Mouse (Mus musculus) regulatory T cell (primary cell): ENCODE measurements around the gene Syndig1.

ENCODE experiments used
- in situ Hi-C: fragments of 300-600 bp; cut with MboI, MseI; formaldehyde crosslinking; loops from one replicate; pipeline ENCODE4 v1.15.1; 2025; ENCODE audit warnings: high pct_unique_total_duplicates

The Syndig1 gene

GRCm38 (mm10) chr2:149828911-149829310 is at the start of gene Syndig1:
Syndig1 (plus strand) TSS chr2:149829211.
- in situ Hi-C loops: loop anchor here (10.0 kb wide), 1 partner anchor 1966 kb away; no protein-coding TSS in a partner anchor

- in situ Hi-C loops: no loop called here
Measured at GRCm38 (mm10) chr2:149798613-149799012, 30.4 kb upstream of the Syndig1 start.

GRCm38 (mm10) chr2:149804599-149805140 is 24.3 kb upstream of the Syndig1 start:
- in situ Hi-C loops: no loop called here

- in situ Hi-C loops: no loop called here
Measured at GRCm38 (mm10) chr2:149805256-149805655, 23.8 kb upstream of the Syndig1 start.

GRCm38 (mm10) chr2:149812899-149813298 is 16.1 kb upstream of the Syndig1 start:
- in situ Hi-C loops: no loop called here

GRCm38 (mm10) chr2:149818395-149818794 is 10.6 kb upstream of the Syndig1 start:
- in situ Hi-C loops: no loop called here

GRCm38 (mm10) chr2:149819751-149820150 is 9.3 kb upstream of the Syndig1 start:
- in situ Hi-C loops: loop anchor here (10.0 kb wide), 1 partner anchor 1975 kb away; no protein-coding TSS in a partner anchor

- in situ Hi-C loops: loop anchor here (10.0 kb wide), 1 partner anchor 1975 kb away; no protein-coding TSS in a partner anchor
Measured at GRCm38 (mm10) chr2:149820201-149820600, 8.8 kb upstream of the Syndig1 start.

GRCm38 (mm10) chr2:149829955-149830535 is 1.0 kb downstream of the Syndig1 start:
- in situ Hi-C loops: loop anchor here (10.0 kb wide), 1 partner anchor 1965 kb away; no protein-coding TSS in a partner anchor

- in situ Hi-C loops: no loop called here
Measured at GRCm38 (mm10) chr2:149830536-149831458, 1.8 kb downstream of the Syndig1 start, which contains the start of gene C530025M09Rik. C530025M09Rik (minus strand) TSS chr2:149831213.

GRCm38 (mm10) chr2:149831459-149832245 is 2.6 kb downstream of the Syndig1 start:
- in situ Hi-C loops: no loop called here

GRCm38 (mm10) chr2:149832301-149832700 is 3.3 kb downstream of the Syndig1 start:
- in situ Hi-C loops: no loop called here

GRCm38 (mm10) chr2:149835091-149835490 is 6.1 kb downstream of the Syndig1 start:
- in situ Hi-C loops: no loop called here

- in situ Hi-C loops: no loop called here
Measured at GRCm38 (mm10) chr2:149836471-149837135, 7.6 kb downstream of the Syndig1 start.

GRCm38 (mm10) chr2:149839666-149840065 is 10.7 kb downstream of the Syndig1 start:
- in situ Hi-C loops: no loop called here

GRCm38 (mm10) chr2:149844575-149844974 is 15.6 kb downstream of the Syndig1 start:
- in situ Hi-C loops: no loop called here

- in situ Hi-C loops: no loop called here
Measured at GRCm38 (mm10) chr2:149848778-149849177, 19.8 kb downstream of the Syndig1 start.

- in situ Hi-C loops: loop anchor here (10.0 kb wide), 1 partner anchor 1316 kb away; no protein-coding TSS in a partner anchor
Measured at GRCm38 (mm10) chr2:149861002-149861401, 32.0 kb downstream of the Syndig1 start.

GRCm38 (mm10) chr2:149865914-149866435 is 37.0 kb downstream of the Syndig1 start:
- in situ Hi-C loops: loop anchor here (10.0 kb wide), 1 partner anchor 1321 kb away; no protein-coding TSS in a partner anchor

GRCm38 (mm10) chr2:149870496-149870895 is 41.5 kb downstream of the Syndig1 start:
- in situ Hi-C loops: no loop called here
